Mouse (Mus musculus) granulocyte monocyte progenitor cell, adult 5-6 weeks (primary cell): Measurements from ENCODE around the gene Il17d. TPM values are rescaled to one million over a fixed set of nuclear protein-coding genes. Genes with fewer than 3 reads are reported as not detected.
A peak's percentile ranks its signal among the peaks of the same experiment; 100 is the strongest.

Source experiments
- ATAC-seq: replicated peaks from 2 replicates; pipeline ENCODE4 v1.8.0; 2016; ENCODE audit warnings: mild to moderate bottlenecking, moderate TSS enrichment, inconsistent platforms; ENCODE audit not compliant: poor library complexity, severe bottlenecking
- total RNA-seq, 2 experiments: library from RNA; stranded (forward) in 1 of 2; stranded (reverse) in 1 of 2; fragments of 200-712, 200-1000 nt in 1 of 2; fragments of >200 nt in 1 of 2; fragmentation: Nextera tagmentation in 1 of 2; gene quantifications; 2 replicates each; pipeline ENCODE4 v1.2.3; 2014 to 2017

Il17d gene
- total RNA-seq, 2 experiments from 2014 or later: not detected

GRCm38 (mm10) chr14:57576364-57577060 lies 51.9 kb downstream of the Il17d start:
- peak; percentile 83 for ATAC-seq

- no peak for ATAC-seq
Measured at GRCm38 (mm10) chr14:57591830-57592229, 67.3 kb downstream of the Il17d start.

Other genes starting within 250 kb of the Il17d start
- gene Cryl1, start 126.2 kb upstream of the Il17d start, total RNA-seq (2014; fragmentation: Nextera tagmentation): 15.3 and 28.5 TPM in 2 replicates
- gene Cryl1, start 126.2 kb upstream of the Il17d start, total RNA-seq (2017): 10.4 and 26.5 TPM in 2 replicates
- gene Ift88, start 100.7 kb upstream of the Il17d start, total RNA-seq (2014; fragmentation: Nextera tagmentation): 6.5 and 8.6 TPM in 2 replicates
- 10.3 and 11.5 TPM in 2 replicates for gene Ift88, start 100.7 kb upstream of the Il17d start, total RNA-seq (2017)
- 24.9 and 30.6 TPM in 2 replicates for gene Eef1akmt1, start 46.8 kb downstream of the Il17d start, total RNA-seq (2014; fragmentation: Nextera tagmentation)
- 17.0 and 30.5 TPM in 2 replicates for gene Eef1akmt1, start 46.8 kb downstream of the Il17d start, total RNA-seq (2017)
- 23.6 and 30.4 TPM in 2 replicates for gene Xpo4, start 140.7 kb downstream of the Il17d start, total RNA-seq (2014; fragmentation: Nextera tagmentation)
- gene Xpo4, start 140.7 kb downstream of the Il17d start, total RNA-seq (2017): 39.3 and 41.7 TPM in 2 replicates
- gene Gm49361, start 221.3 kb downstream of the Il17d start, total RNA-seq (2014; fragmentation: Nextera tagmentation): not detected in 2 replicates
- gene Gm49361, start 221.3 kb downstream of the Il17d start, total RNA-seq (2017): not detected in 2 replicates
- gene Lats2, start 233.6 kb downstream of the Il17d start, total RNA-seq (2014; fragmentation: Nextera tagmentation): 14.3 and 22.9 TPM in 2 replicates
- gene Lats2, start 233.6 kb downstream of the Il17d start, total RNA-seq (2017): 10.3 TPM in 2 replicates